Mouse (Mus musculus) CD4-positive, CD25-positive, alpha-beta regulatory T cell, adult 4 months (primary cell): ENCODE data around the gene Scap. TPM values are rescaled to one million over a fixed set of nuclear protein-coding genes. Genes with fewer than 3 reads are reported as not detected.
"Not testable (repeated sequence)": the region's sequence is repeated elsewhere in the genome, so short reads cannot be mapped to it uniquely, and the experiment has no call there.

Experiments
- ATAC-seq: one replicate; pipeline ENCODE4 v1.8.0; 2017
- polyA plus RNA-seq, 2 experiments: library from polyadenylated mRNA; unstranded; fragments of 100-300 nt; shearing (Covaris generic); gene quantifications; one replicate each; pipeline ENCODE4 v1.2.1; 2017

The Scap gene
- polyA plus RNA-seq, 2 experiments from 2014 or later = 11.6 to 19.6 TPM

DNA sequence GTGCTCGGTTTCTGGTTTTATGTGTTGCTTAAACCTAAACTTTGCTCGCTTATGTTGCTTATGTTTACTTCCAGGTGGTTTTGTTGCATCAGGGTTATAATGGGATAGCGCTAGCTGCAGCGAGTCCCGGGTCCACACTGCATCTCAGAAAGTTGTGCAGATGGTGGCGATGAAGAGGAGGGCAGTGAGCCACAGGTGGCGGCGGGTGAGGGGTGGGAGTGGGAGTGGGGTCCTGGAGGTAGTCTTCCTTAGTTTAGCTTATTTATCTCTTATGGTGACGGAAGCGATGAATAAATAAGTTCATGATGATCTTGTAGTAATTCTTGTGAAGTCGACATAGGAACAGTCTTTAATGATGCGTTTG is 790 bp downstream of the Scap start:
- peak; percentile 3 for ATAC-seq

DNA sequence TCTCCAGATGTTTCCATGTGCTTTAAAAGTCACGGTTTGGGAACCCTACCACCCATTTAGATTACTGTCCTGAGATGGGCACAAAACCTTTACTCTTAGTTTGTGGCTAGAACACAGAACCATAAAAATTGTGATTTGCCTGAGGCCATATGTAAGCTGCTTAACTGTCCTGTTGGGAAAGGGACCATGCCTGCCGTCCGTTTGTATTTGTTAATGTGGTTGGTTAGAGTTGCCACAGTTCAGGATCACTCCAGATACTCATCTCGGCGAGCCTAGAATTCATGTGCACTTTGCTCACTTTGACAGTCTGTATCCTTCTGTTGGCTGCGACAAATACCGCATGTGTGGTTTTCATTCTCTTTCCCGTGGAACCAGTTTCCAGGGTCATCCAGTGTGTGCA is 1.8 kb downstream of the Scap start:
- no peak for ATAC-seq

DNA sequence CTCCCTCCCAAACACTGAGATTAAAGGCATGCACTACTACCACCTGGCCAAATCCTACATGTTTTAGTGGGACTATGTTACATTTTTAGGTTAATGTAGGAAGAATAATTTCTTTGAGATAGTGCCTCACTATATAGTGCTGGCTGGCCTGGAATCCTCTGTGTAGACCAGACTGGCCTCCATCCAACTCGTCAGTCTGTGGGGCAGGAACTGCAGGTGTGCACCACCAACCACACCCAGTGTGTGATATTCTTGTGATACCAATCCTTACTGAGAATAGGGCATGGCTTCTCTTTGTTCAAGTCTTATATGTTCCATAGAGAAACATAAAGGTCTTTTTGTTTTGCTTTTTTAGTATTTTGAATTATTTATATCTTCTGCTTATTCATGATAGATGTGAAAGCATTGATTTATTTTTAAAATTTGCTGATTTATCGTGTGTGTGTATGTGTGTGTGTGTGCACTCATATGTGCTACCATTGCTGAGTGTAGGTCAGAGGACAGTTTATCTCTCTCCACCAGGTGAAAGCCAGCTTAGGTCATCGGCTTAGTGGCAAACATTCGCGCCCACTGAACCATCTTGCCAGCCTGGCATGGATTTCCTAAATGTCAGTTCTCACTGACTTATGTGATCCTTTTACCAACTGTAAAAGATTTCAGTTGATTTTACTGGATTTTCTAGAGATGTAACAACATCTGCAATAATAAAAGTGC is 7.1 kb downstream of the Scap start:
- ATAC-seq = no peak

DNA sequence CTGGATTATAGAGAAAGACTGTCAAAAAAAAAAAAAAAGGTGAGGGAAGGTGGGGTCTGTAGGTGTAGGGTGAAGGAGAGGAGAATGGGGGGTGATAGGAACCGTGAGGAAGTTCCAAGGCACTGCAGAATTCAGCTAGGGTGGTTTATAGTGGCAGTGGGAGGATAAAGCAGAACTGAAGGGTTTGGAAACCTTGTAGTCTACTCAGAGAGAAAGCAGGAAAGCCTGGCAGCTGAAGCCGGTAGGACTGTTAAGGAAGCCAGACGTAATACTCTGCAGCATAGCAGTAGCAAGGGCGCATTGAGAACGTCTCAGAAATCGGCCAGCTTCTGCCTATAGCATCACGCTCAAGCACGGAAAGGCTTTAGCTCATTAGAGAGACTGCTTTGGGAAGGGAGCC is 8.9 kb downstream of the Scap start:
- no peak for ATAC-seq

DNA sequence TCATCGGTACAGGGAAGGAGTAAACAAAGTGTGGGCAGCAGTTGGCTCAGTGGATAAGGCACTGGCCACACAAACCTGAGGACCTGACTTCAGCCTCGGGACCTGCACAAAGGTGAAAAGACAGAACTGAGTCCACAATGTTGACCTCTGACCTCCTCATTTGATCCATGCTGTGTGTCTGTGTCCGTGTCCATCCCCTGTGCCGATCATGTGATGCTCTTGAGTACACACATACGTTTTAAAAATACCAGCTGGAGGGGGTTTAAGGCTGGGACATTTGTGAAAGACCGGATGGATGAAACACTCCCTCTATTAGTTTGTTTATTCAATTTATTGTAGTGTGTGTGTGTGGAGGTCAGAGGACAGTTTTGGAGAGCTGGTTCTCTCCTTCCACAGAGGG is 10.7 kb downstream of the Scap start:
- ATAC-seq = no peak

DNA sequence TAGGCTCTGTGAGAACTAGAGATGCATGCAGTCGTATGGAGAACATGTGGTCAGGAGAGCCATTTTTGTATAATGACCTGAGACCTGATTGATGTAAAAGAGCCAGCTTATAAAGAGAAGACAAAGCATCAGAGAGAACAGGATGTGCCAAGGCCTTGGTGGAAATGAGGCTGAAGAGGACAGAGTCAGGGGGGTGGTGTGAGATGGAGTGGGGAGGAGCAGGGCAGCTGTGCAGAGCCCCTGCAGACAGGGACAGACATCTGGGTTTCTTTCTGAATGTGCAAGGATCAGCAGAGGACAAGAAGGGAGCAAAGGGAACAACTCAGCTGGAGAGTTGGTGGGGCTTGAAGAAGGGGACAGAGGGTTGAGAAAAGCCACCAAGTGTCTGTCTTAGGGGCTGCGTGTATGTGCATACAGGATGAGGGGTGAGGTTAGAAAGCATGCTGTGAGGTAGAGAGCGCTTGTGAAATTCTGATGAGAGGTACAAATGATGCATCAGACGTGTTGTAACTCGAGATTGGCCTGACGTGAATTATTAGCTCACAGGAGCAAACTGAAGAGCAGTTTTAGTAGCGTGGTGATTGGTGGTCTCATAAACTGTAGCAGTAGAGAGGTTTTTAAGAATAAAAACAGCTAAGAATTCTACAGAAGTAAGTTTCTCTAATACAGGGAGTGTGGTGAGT is 12.1 kb downstream of the Scap start:
- no peak for ATAC-seq

DNA sequence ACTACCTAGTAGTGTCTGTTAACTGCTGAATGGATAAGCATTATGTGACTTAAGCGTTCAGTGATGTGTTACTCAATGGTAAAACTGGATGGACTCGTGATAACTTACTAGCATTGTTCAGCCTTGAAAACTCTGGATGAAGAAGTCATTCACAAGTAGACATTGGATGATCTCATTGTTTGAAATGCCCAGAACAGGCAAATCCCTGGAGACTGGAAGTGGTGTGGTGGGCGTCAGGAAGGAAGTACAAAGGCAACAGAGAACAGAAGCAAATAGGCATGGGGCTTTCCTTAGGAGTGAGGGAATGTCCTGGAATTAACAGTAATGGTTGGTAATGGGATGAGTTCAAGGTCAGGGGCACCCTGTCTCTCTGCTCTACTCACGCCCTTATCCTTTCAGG is 15.8 kb downstream of the Scap start:
- ATAC-seq = no peak

DNA sequence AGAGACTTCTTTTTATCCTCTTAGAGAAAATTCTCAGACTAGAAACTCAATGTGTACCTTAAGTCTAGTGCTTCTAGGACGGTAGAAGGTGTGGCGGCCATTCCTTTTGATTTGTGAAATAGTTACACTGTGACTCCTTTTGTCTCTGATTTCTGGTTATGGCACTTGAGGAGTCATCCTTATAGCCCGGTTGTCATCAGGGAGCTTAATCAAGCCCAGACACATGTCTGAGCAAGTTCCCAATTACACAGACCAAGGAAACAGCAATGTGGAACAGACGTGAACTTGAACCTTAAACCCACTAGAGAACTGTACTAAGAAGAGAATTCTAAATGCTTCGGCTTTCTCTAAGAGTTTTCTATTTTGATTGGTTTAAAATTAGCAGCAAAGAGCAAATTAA is 17.1 kb downstream of the Scap start:
- no peak for ATAC-seq

DNA sequence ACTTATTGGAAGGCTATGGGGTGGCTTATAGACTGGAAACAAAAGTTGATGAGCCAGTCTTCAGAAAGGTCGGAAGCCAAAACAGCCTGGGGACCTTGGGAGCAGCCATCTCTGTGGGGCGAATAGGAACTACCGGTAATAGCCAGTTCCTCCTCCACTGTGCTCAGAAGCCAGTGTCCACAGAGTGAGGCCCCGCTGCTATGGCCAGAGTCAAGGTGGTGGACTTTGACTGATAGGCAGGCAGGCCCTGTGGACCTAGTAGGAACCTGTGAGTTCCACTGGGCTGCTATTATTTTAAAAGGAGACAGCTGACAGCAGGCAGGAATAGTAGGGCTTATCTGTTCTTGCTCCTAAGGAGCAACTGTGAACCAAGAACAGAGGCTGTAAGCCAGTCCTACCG is 17.5 kb downstream of the Scap start:
- ATAC-seq = no peak

DNA sequence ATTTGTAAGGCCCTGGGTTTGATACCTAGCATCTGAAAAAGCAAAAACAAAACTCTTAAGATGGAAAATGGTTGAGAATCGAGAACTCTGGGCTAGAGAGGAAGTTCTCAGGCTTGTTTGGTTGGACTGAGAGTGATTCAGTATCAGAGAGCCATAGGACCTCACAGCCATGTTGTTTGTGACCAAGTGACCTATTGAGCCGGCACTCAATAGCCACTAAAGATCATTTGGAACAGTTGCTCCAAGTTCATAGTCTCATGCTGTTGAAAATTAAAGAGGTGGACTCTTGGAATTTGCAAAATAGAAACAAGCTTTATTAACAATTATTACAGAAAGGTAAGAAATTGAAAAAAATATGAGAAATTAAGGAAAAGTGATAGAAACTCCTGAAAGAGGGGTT is 18.3 kb downstream of the Scap start:
- ATAC-seq = no peak

DNA sequence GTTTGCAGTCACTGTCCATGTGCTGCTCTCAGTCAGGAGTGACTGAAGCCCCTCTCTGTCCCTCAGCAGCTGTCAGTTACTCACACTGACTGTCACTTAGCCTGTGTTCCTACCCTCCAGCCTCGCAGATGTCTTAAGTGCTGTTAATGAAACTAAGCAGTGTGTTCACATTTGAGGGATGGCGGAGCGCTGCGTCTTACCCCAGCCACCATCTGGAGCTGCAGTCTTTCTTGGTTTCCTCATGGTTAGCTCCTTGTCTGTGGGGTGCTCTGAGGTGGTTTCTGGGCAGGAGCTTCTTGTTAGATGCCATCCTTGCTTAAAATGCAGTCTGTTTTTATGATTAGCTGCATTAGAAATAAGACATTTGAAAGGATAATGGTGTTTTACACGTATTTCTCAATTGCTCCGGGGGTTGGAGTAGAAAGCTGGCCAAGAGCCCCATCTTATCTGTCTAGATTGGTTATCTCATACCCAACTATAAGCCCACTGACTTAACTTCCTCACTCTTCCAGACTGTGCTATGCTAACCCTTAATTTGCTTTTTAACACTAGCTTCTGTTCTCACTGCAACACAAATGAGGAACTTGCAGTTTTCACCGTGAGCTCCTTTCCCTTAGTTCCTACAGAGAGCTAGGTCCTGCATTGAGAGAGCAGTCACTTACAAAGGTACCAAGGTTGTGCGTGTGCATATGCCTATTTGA is 19.0 kb downstream of the Scap start:
- ATAC-seq = no peak

DNA sequence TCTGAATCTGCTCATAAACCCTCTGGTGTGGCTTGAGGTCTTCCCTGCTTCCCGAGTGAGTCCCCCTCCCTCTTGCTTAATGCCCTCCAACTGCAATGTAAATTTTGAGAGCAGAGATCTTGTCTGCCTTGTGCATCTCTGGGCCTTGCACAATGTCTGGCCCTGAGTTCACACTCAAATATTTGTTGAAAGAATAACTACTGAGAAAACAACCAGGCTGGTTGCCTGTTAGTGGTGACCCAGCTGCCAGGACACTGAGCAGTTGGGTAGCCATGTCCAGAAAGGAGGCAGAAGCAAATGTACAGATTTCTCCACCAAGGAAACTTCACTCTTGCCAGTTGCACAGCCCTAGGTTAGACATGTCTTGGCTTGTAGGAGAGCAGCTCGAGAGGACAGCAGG is 25.3 kb downstream of the Scap start:
- no peak for ATAC-seq

DNA sequence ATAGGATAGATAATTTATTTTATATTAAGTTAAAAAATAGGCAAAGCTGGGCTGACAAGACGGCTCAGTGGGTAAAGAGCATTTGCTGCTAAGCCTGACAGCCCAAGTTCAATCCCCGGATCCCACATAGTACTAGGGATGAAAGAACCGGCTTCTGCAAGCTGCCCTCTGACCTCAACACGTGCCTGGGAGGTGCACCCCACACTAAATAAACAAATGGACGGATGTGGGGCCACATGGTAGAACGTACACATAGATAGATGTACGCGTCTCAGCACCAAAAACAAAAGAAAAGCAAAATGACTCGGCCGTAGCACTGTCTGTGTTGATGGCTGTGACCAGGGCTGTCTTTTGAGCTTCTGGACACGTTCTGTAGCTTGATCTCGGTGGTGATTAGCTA is 28.2 kb downstream of the Scap start:
- ATAC-seq = no peak

DNA sequence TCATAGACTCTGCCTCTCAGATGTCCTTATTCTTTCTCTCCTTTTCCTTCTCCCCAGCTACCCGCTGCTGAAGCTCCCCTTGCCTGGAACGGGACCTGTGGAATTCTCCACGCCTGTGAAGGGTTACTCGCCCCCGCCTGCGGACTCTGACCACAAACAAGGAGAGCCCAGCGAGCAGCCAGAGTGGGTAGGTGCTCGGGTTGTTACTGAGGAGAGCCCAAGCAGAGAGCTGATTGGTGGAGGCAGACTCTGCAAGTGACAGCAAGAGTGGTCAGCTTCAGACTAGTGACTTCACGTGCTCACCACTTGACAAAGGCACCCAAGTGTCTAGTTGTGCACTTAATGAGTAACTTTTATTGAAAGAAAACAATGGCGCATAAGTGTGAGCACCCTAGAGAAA is 29.2 kb downstream of the Scap start:
- no peak for ATAC-seq

DNA sequence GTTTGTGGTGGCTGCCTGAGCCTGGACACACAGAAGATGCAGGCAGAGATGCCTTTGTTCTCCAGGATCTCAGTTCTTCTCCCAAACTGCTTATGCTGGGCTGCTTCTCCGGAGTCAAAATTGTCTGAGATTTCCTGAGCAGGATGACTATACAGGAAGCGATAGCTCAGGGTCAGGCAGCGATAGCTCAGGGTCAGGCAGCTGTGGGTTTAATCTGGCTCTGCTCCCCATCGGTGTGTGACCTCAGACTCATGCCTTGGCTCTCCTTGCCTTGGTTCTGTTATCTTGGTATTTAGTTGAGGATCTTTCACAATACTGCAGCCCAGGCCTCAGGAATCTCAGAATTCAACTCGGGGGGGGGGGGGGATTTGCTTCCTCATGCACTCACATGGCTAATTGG is 33.7 kb downstream of the Scap start:
- no peak for ATAC-seq

DNA sequence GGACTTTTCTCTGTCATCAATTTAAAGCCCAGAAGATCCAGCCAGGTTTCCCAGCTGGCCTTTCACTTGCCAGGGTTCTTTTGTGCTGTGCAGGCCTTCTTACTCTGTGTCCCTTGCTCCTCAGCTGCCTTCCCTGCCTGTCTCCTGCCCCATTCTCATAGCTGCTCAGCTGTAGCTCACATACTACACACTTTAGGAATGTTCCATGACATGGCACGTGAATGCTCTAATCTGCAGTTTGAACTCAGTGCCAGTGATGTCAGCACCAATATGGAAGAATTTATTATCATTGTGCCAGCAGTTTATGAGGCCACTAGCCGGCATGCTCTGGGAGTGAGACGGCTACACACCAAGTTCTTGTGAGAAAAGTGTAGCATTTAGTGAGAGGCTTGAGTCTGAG is 36.8 kb downstream of the Scap start:
- no peak for ATAC-seq

DNA sequence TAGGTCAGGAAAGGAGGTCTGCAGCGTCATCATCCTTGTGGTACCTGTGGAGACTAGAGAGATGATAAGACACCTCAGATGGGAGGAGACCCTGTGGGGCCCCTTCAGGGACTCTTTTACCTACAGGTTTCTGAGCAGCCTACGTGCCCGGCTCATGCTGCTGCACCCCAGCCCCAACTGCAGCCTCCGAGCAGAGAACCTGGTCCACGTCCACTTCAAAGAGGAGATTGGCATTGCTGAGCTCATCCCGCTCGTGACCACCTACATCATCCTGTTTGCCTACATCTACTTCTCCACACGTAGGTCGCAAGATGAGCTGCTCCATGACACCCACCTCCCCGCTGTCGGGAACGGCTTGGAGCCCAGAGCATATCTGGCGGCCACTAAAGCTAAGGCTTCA is 40.8 kb downstream of the Scap start:
- no peak for ATAC-seq

DNA sequence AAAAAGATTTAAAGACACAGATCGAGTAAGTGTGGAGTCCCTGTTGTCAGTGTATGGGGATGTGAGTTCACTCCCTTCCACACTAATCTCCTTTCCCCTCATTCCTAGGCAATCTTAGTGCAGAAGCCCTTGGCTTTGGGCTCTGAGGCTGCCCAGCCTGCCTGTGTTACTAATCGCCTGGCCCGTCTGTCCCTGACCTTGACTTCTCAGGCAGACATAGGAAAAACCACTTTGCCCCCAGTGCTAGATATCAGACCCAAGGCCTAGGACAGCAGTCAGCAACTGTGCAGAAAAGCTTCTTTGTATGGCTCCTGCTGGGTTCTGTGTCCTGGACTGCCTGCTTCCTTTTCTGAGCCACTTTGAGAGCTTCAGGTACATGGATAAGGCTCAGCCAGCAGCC is 42.6 kb downstream of the Scap start:
- ATAC-seq = no peak

DNA sequence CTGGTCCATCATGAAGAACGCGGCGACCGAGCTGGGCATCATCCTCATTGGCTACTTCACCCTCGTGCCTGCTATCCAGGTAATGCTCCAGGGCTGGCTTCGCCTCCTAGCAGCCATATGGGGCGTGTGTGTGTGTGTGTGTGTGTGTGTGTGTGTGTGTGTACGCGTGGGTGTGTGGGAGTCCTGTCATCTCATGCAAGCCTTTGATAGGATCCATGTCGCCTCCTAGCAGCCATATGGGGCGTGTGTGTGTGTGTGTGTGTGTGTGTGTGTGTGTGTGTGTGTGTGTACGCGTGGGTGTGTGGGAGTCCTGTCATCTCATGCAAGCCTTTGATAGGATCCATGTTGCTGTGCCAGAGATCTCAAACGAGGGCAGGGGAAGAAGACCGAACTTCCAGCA is 44.6 kb downstream of the Scap start:
- not testable (repeated sequence) for ATAC-seq

DNA sequence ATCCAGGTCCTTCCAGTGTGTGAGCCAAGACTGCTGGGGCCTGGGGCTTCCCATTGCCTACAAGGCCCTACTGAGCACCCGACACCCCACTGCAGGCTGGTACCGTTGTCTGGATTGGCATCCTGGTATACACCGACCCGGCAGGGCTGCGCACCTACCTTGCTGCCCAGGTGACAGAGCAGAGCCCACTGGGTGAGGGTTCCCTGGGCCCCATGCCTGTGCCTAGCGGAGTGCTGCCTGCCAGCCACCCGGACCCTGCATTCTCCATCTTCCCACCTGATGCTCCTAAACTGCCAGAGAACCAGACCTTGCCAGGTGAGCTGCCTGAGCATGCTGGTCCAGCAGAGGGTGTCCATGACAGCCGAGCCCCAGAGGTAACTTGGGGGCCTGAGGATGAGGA is 46.3 kb downstream of the Scap start:
- no peak for ATAC-seq

DNA sequence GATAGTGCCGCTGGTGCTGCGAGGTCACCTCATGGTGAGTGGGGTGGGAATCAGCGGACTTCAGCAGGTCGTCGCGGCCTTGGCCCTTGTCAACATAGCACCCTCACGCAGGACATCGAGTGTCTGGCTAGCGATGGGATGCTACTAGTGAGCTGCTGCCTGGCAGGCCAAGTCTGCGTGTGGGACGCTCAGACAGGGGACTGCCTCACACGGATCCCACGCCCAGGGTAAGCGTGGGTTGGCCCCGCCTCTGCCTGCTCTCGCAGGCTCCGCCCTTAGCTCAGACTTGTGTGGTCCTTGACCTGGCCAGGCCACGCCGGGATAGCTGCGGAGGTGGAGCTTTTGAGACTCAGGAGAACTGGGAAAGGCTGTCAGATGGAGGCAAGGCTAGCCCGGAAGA is 47.6 kb downstream of the Scap start:
- ATAC-seq = no peak

DNA sequence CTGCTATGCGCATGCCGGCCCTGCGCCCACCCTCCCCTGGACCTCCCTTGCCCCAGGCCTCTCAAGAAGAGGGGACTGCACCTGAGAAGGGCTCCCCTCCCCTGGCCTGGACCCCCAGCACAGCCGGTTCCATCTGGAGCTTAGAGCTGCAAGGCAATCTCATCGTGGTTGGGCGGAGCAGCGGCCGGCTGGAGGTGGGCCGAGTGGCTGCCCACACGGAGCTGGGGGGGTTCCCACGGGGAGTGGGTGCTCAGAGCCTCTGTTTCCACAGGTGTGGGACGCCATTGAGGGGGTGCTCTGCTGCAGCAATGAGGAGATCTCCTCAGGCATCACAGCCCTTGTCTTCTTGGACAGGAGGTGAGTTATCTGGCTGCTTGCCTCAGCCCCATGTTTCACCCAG is 48.2 kb downstream of the Scap start:
- no peak for ATAC-seq

DNA sequence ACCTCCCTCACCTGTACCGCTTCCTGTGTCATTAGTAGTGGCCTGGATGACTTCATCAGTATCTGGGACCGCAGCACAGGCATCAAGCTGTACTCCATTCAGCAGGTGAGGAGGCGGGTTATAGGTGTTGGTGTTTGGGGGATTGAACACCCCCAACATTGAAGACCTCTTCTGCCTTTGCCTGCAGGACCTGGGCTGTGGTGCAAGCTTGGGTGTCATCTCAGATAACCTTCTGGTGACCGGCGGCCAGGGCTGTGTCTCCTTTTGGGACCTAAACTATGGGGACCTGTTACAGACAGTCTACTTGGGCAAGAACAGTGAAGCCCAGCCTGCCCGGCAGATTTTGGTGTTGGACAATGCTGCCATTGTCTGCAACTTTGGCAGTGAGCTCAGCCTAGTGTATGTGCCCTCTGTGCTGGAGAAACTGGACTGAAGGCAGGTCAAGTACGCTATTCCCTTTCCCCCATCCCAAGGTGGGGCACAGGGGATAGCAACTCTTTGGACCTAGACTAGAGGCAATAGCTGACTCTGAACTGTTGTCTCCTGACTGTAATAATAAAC is 51.4 kb downstream of the Scap start:
- ATAC-seq = no peak

DNA sequence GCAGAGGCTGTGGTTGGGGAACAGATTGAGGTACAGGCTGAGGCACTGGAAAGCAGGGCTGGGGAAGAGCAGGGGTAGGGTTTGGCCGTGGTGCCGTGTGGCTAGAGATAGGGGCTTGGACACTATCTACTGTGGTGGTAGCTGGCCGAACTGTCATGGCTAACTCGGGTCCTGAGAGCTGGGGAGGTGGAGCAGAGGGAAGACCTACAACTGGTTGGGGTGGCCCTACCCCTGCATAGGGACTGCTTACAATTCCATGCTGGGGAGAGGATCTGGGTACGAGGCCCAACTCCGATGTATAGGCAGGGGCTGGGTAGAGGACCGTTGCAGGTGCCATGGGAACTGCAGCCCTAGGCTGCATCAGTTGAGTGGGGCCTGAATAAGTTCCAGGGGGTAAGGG is 54.9 kb downstream of the Scap start:
- no peak for ATAC-seq
